Mouse (Mus musculus): Measurements from ENCODE around the gene 1700034J05Rik. TPM values are rescaled to one million over a fixed set of nuclear protein-coding genes. Genes with fewer than 3 reads are reported as not detected.
A peak's percentile ranks its signal among the peaks of the same experiment; 100 is the strongest.

The 1700034J05Rik gene
- polyA plus RNA-seq, 1 experiment from 2014 or later, result 0.21 TPM

DNA sequence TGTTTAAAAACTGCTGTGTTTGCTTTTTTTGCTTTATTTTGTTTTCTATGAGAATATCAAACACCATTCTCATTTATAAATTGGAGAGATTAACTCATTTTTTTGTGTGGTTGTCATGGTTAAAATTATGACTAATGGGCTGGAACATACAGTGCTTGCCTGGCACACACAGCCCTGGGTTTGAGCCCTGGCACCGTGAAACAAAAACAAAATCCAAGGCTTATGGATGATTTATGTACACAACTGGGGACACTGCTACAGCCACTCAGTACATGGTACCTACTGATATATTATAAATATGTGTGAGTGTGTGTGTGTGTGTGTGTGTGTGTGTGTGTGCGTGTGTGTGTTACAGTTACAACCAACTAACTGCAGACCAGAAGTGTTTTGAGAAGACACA is 19.2 kb upstream of the 1700034J05Rik start:
- ATAC-seq (ENCODE audit: insufficient read depth), result no peak
- H3K36me3 ChIP-seq (ENCODE audit: insufficient read depth), result peaks cover 8% of the 10 kb centered on the region; the same call in 1 of the 2 replicates
- WGBS, result 53% methylated on average over 2 of the region's 2 CpGs

GRCm38 (mm10) chr6:146972740-146973139 is 18.5 kb upstream of the 1700034J05Rik start:
- Histone ChIP-seq H3K4me1 (ENCODE audit: insufficient read depth) (no peaks in the 10 kb centered on the region), H3K4me3 (ENCODE audit: low read depth, low read length) (no peak overlapping the region), H3K9ac (no peak overlapping the region), H3K36me3 (ENCODE audit: insufficient read depth) (peaks cover 3% of the 10 kb centered on the region; the same call in 1 of the 2 replicates), H3K4me2 (no peak overlapping the region), H3K27ac (ENCODE audit: low read depth) (no peak overlapping the region), H3K9me3 (ENCODE audit: low read depth, low read length) (no peaks in the 10 kb centered on the region), H3K27me3 (ENCODE audit: insufficient read depth, low read length) (no peaks in the 10 kb centered on the region)
- 25% methylated on average over 1 of the region's 1 CpGs for WGBS
- DNase-seq (no peak), ATAC-seq (ENCODE audit: insufficient read depth) (no peak)
- TF ChIP-seq CTCF (IDR thresholded peaks at IDR 0.05; ENCODE audit: low read depth), result no peak

More for the DNA sequence above, 19.2 kb upstream of the 1700034J05Rik start:
- H3K27ac ChIP-seq (ENCODE audit: low read depth), result no peak overlapping the region
- no peak overlapping the region for H3K4me3 ChIP-seq (ENCODE audit: low read depth, low read length)
- no peak overlapping the region for H3K4me2 ChIP-seq
- no peak overlapping the region for H3K9ac ChIP-seq
- H3K27me3 ChIP-seq (ENCODE audit: insufficient read depth, low read length), result no peaks in the 10 kb centered on the region
- no peak for DNase-seq
- no peaks in the 10 kb centered on the region for H3K4me1 ChIP-seq (ENCODE audit: insufficient read depth)
- no peaks in the 10 kb centered on the region for H3K9me3 ChIP-seq (ENCODE audit: low read depth, low read length)
- TF ChIP-seq CTCF (IDR thresholded peaks at IDR 0.05; ENCODE audit: low read depth), result no peak

GRCm38 (mm10) chr6:146972009-146972408 is 17.8 kb upstream of the 1700034J05Rik start:
- Histone ChIP-seq H3K27me3 (ENCODE audit: insufficient read depth, low read length) (no peaks in the 10 kb centered on the region), H3K9ac (no peak overlapping the region), H3K4me3 (ENCODE audit: low read depth, low read length) (no peak overlapping the region), H3K27ac (ENCODE audit: low read depth) (no peak overlapping the region), H3K36me3 (ENCODE audit: insufficient read depth) (peaks cover 1% of the 10 kb centered on the region; the same call in 1 of the 2 replicates), H3K4me2 (no peak overlapping the region), H3K4me1 (ENCODE audit: insufficient read depth) (no peaks in the 10 kb centered on the region), H3K9me3 (ENCODE audit: low read depth, low read length) (no peaks in the 10 kb centered on the region)
- ATAC-seq (ENCODE audit: insufficient read depth) (no peak), DNase-seq (no peak)
- no peak for TF ChIP-seq CTCF (IDR thresholded peaks at IDR 0.05; ENCODE audit: low read depth)
- WGBS, result 61% methylated on average over 6 of the region's 6 CpGs

DNA sequence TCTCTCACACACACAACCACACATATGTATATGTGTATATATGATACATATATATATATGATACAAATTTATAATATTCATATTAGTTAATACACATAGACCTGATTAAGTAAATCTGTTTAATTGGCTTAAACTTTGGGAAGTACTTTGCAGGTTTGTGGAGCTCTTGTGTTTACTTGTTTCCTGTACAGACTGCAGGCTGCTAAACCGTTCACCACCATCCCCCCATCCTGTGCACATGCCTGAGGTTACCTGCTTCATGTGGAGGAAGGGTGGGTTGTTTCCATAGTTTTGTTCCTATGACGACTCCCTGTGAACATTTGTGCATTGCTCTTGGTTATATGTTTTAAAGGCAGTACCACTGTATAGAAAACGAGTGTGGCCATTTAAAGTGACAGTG is 17.1 kb upstream of the 1700034J05Rik start:
- Histone ChIP-seq H3K27ac (ENCODE audit: low read depth) (no peak overlapping the region), H3K27me3 (ENCODE audit: insufficient read depth, low read length) (no peaks in the 10 kb centered on the region), H3K9me3 (ENCODE audit: low read depth, low read length) (no peaks in the 10 kb centered on the region), H3K36me3 (ENCODE audit: insufficient read depth) (no peaks in the 10 kb centered on the region), H3K4me2 (no peak overlapping the region), H3K9ac (no peak overlapping the region), H3K4me3 (ENCODE audit: low read depth, low read length) (no peak overlapping the region), H3K4me1 (ENCODE audit: insufficient read depth) (no peaks in the 10 kb centered on the region)
- WGBS, result 51% methylated on average over 3 of the region's 3 CpGs
- ATAC-seq (ENCODE audit: insufficient read depth) (no peak), DNase-seq (no peak)
- no peak for TF ChIP-seq CTCF (IDR thresholded peaks at IDR 0.05; ENCODE audit: low read depth)

DNA sequence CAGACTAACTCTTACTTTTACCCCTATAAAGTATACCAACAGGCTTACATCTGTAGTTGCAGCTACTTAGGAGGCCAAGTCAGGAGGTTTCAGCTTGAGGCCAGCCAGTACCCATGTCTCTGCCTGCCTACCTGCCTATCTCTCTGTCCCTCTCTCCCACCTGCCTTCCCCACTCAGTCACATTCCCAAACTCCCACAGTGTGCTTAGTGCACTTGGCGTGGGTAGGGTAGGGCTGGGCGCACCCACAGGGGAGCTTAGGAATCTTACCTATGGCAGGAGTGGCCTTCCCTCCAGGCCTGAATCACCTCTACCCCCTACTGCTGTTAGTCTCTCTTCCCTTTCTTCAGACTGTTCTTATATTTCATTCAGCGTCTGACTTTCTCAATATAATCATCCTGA is 16.6 kb upstream of the 1700034J05Rik start:
- Histone ChIP-seq H3K27me3 (ENCODE audit: insufficient read depth, low read length) (no peaks in the 10 kb centered on the region), H3K36me3 (ENCODE audit: insufficient read depth) (no peaks in the 10 kb centered on the region), H3K4me3 (ENCODE audit: low read depth, low read length) (no peak overlapping the region), H3K27ac (ENCODE audit: low read depth) (no peak overlapping the region), H3K9me3 (ENCODE audit: low read depth, low read length) (no peaks in the 10 kb centered on the region), H3K4me2 (no peak overlapping the region), H3K9ac (no peak overlapping the region), H3K4me1 (ENCODE audit: insufficient read depth) (no peaks in the 10 kb centered on the region)
- DNase-seq (no peak), ATAC-seq (ENCODE audit: insufficient read depth) (no peak)
- no peak for TF ChIP-seq CTCF (IDR thresholded peaks at IDR 0.05; ENCODE audit: low read depth)
- 62% methylated on average over 3 of the region's 3 CpGs for WGBS

- Histone ChIP-seq H3K9me3 (ENCODE audit: low read depth, low read length) (no peaks in the 10 kb centered on the region), H3K4me3 (ENCODE audit: low read depth, low read length) (no peak overlapping the region), H3K4me2 (no peak overlapping the region), H3K36me3 (ENCODE audit: insufficient read depth) (no peaks in the 10 kb centered on the region), H3K4me1 (ENCODE audit: insufficient read depth) (no peaks in the 10 kb centered on the region), H3K9ac (no peak overlapping the region), H3K27ac (ENCODE audit: low read depth) (no peak overlapping the region), H3K27me3 (ENCODE audit: insufficient read depth, low read length) (no peaks in the 10 kb centered on the region)
- DNase-seq (no peak), ATAC-seq (ENCODE audit: insufficient read depth) (no peak)
- TF ChIP-seq CTCF (IDR thresholded peaks at IDR 0.05; ENCODE audit: low read depth), result no peak
- WGBS, result 55% methylated on average over 6 of the region's 6 CpGs
These were observed 13.6 kb upstream of the 1700034J05Rik start for GRCm38 (mm10) chr6:146967836-146968235.

- H3K4me3 ChIP-seq (ENCODE audit: low read depth, low read length), result no peak overlapping the region
- H3K27ac ChIP-seq (ENCODE audit: low read depth), result no peak overlapping the region
- H3K27me3 ChIP-seq (ENCODE audit: insufficient read depth, low read length), result no peaks in the 10 kb centered on the region
- H3K4me1 ChIP-seq (ENCODE audit: insufficient read depth), result no peaks in the 10 kb centered on the region
- peak; percentile 39; the same call in 1 of the 2 replicates for ATAC-seq (ENCODE audit: insufficient read depth)
- H3K9me3 ChIP-seq (ENCODE audit: low read depth, low read length), result no peaks in the 10 kb centered on the region
- no peaks in the 10 kb centered on the region for H3K36me3 ChIP-seq (ENCODE audit: insufficient read depth)
- H3K4me2 ChIP-seq, result no peak overlapping the region
- 33% methylated on average over 12 of the region's 12 CpGs for WGBS
- DNase-seq, result no peak
- no peak for TF ChIP-seq CTCF (IDR thresholded peaks at IDR 0.05; ENCODE audit: low read depth)
- no peak overlapping the region for H3K9ac ChIP-seq
These were observed 12.3 kb upstream of the 1700034J05Rik start for GRCm38 (mm10) chr6:146966446-146967019.

All from lung, embryonic 14.5 days (tissue).